Mouse (Mus musculus) R1 (cell line): ENCODE data around the gene Prkag2.
A peak's percentile ranks its signal among the peaks of the same experiment; 100 is the strongest.

Experiments
- DNase-seq: peaks from one replicate; pipeline ENCODE4 v3.0.0-alpha.2; 2018; ENCODE audit warnings: low read depth, low spot score

Gene Prkag2

DNA sequence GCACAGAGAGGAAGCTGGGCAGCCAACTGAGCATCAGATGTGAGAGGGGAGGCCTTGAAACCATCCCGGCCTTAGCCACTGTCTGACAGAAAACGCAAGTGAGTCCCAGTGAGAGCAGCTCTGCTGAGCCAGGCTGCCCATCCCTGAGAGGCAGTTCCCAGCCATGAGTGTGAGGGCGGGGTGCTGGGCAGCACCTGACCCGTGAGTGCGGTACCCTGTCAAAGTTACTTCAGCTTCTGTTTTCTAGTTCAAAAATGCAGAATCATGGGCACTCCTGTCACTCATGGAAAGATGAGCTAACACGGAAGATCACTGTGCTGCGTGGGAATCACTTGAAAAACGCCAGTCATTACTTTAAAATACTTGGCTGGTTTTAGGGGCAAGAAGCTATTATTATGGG lies 49.6 kb downstream of the Prkag2 start:
- DNase-seq = no peak

DNA sequence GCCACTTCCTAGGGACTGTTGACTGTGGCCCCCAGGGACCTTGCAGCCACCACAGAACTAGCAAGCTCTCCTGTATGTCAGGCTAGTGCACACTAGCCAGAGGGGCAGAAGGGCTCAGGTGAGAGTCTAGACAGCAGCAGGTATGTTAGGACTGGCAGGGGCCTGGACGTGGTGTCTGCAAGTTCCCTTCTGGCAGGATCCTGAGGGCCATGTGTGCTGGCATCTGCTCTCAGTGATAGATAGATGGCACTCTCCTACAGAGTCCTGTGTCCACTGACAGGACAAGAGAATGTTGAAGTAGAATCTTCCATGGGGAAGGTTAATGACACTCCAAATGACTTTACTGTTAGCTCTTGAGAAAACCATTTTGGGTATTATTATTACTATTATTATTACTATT lies 52.8 kb downstream of the Prkag2 start:
- DNase-seq = no peak

GRCm38 (mm10) chr5:25046762-25047161 lies 53.7 kb downstream of the Prkag2 start:
- no peak for DNase-seq

DNA sequence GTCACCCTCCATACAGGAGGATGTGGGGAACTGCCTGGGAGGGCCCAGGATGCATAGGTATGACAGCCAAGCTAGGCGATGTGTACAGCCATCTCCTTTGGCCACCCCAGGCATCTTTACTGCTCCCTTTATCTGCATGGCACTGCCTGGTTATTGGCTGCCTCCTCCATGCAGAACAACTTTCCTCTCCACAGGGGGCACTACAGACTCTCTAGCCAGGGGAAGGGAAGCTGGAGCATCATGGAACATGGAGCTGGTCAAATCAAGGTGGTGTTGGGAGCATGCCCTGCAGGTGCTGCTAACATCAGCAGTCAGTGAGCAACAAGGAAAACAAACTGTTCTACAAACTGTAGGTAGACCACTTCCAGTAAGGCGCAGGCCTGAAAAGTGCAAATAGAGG lies 56.4 kb downstream of the Prkag2 start:
- DNase-seq = no peak

GRCm38 (mm10) chr5:25041947-25042346 lies 58.5 kb downstream of the Prkag2 start:
- DNase-seq = no peak

- peak; percentile 31 for DNase-seq
Observed at GRCm38 (mm10) chr5:25041307-25041706, 59.1 kb downstream of the Prkag2 start.

- DNase-seq = no peak
Observed at GRCm38 (mm10) chr5:25040903-25041302, 59.5 kb downstream of the Prkag2 start.

GRCm38 (mm10) chr5:25038827-25039226 lies 61.6 kb downstream of the Prkag2 start:
- no peak for DNase-seq

GRCm38 (mm10) chr5:25035391-25035790 lies 65.1 kb downstream of the Prkag2 start:
- DNase-seq = no peak

DNA sequence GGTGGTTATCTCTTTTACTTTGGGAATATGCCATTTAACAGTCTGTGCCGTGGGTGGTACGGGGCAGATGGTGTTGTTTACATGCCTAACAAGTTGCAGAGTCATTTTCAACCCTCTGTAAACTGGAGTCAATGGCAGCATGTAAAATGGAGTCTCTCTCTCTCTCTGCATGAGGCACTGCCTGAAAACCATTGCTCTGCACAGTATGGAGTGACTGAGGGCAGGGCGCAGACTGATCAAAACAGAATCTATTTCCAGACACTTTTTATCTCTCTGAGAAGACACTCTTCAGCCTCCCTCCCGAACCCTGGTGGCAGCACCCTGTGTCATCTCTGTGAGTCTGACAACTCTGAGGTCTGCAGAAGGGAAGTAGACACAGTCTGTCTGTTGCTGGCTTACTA lies 69.0 kb downstream of the Prkag2 start:
- DNase-seq = no peak

GRCm38 (mm10) chr5:25031037-25031436 lies 69.4 kb downstream of the Prkag2 start:
- no peak for DNase-seq

DNA sequence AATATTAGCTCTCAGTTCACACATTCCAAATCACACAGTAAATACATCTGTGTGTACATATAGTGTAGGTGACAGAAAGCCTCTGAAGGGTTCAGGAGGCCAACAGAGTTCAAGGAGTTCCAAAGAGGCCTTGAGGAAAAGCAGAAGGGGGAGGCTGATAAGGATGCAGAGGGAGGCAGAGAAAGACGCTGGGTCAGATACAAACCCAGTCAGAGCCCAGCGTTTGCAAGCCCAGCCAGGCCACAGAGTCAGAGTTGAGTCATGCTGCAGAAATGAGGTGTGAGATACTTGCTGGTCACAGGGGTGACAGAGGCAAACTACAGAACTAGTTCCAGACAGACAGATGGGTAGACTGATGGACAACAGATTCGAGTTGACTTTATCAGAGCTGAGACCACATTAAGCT lies 70.2 kb downstream of the Prkag2 start:
- no peak for DNase-seq

- DNase-seq = no peak
Observed at GRCm38 (mm10) chr5:25027673-25028072, 72.8 kb downstream of the Prkag2 start.

GRCm38 (mm10) chr5:25025309-25026019 lies 75.0 kb downstream of the Prkag2 start:
- DNase-seq = peak; percentile 70

GRCm38 (mm10) chr5:25022904-25023303 lies 77.5 kb downstream of the Prkag2 start:
- peak; percentile 44 for DNase-seq

GRCm38 (mm10) chr5:25019221-25019620 lies 81.2 kb downstream of the Prkag2 start:
- no peak for DNase-seq

DNA sequence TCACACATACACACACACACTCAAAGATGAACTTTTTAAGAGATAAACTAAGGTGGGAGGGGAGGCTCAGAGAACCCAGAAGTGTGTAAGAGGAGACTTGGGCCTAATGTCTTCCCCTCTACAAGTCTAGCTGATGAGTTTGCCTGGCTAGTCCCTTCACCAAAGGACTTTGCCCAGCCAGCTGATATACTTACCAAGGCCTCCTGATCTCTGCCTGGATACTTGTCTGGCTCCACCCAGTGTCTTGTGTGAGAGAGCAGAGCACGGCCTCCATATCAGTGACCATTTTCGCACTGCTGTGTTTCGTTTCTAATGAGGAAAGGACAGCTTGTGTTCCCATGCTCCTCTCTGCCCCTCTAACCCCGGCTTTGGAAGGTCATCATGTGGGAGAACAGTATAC lies 88.3 kb downstream of the Prkag2 start:
- DNase-seq = no peak

GRCm38 (mm10) chr5:25011019-25011485 lies 89.4 kb downstream of the Prkag2 start:
- peak; percentile 87 for DNase-seq

DNA sequence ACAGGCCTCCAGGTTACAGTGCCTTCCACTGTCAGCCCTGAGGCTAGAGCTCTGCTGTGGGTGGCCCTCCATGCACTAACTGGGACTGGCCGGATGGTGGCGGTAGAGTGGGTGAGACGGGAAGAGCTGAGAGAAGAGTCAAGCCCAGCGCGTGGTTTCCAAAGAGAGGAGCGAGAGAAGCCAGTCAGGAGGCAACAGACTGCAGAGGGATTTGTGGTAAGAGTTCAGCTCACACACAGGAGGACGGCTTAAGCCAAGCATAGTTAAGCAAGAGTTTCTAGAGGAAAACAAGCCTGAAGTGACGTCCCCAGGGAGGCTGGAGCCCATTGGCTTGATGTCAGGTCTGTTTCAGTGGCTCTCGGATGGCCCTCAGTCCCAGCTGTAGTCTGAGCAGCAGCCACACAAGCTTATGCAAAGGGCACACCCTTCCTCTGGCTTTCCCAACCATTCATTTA lies 90.0 kb downstream of the Prkag2 start:
- peak; percentile 90 for DNase-seq

DNA sequence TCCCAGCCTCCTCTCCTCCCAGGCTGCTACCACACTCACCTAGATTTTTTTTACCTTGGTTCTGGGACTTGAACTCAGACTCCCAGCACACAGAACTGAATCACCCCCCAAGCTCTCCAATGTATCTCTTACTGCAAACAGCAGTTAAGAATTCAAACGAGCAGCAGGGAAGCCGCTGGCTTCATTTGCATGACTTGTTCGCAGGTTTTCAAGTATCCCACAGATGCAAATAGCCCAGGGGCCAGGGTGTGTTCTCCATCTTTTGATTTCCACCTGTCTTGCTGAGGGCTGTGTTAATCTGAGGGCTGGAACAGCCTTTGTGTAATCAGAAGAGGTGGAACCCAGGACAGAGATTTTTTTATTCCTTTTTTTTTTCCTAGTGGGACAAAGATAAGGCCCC lies 90.7 kb downstream of the Prkag2 start:
- peak; percentile 97 for DNase-seq

- DNase-seq = peak; percentile 32
Observed at GRCm38 (mm10) chr5:25008966-25009365, 91.5 kb downstream of the Prkag2 start.

DNA sequence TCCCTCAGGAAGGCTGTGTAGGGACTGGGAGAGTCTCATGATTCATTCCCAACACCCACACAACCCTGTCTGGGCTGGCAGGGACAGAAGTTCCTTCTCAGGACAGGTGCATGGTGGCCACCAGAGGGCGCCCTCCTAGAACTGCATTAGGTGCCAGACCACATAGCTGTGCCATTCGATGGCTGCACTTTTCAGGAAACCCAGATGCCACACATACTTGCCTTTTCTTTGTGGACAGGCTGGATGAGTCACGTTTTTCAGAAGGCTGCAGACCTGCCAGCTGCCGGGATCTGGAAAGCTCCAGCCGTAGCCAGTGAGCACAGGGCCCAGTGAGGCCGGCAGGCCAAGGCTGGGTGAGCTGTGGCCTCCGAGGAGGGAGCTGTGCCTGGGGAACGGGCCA lies 93.6 kb downstream of the Prkag2 start:
- peak; percentile 81 for DNase-seq

DNA sequence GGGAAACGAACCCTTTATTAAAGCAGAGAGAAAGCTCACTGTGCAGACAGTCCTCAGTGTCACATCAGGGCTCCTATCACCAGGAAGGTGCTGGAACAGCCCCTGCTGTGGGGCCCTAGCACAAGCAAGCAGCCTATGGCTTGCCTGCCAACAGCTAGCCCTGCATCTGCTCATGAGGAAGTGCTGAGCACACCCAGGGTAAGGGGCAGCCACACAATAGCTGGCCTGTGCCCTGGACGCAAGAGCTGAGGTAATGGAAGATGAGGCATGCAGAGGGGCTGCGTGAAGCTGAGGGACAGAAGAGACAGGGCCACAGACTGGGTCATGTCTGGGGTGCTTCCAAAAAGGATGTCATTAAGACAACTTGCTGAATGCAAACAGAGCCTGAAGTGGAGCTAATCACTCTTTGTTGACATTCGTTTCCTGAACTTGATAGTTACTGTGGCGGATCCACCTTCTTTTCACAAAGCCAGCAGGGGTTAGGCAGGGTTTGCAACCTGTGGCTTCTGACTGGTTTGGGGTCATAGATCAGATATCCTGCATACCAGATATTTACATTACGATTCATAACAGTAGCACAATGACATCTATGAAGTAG lies 94.8 kb downstream of the Prkag2 start:
- DNase-seq = peak; percentile 37
